Mouse (Mus musculus) heart, postnatal 10 days (tissue): ENCODE results near the gene Ccn5. TPM values are rescaled to one million over a fixed set of nuclear protein-coding genes. Genes with fewer than 3 reads are reported as not detected.
A peak's percentile ranks its signal among the peaks of the same experiment; 100 is the strongest.

ENCODE experiments used
- DNase-seq, 2 experiments: peaks; one replicate each; pipeline ENCODE4 v3.0.0; 2021
- intact Hi-C: fragments of 180-260 bp; cut with DNase I; formaldehyde crosslinking; loops from one replicate; pipeline ENCODE4 v1.15.1; 2025
- total RNA-seq, 2 experiments: library from RNA; stranded (reverse); gene quantifications; 2 replicates each; pipeline ENCODE4 v1.2.3; 2021

The Ccn5 gene
- total RNA-seq, 2 experiments from 2014 or later, result 0.97 to 1.1 TPM

DNA sequence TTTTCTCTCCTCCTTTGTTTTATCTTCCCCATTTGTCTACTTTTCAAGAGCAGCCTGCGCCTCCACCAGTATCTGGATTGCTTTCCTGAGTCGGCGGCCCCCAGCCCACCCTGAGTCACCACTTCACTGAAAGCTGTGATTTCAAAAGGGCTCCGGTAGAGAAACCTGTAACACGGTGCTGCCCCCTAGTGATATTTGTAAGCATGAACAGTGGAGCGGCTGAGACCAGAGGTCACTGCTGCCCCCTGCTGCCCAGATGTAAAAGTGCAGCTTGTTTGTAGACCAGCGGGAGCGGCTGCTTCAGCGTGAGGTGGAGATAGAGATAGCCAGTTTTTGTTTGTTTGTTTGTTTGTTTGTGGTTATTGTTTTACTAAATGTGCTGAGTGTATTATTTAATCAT lies 17.4 kb downstream of the Ccn5 start:
- peak; percentile 88 to 92 for DNase-seq
- intact Hi-C loops, result loop anchor here (5.0 to 10.0 kb wide), 2 partner anchors 53 to 236 kb away; partner anchors contain the start of gene Ttpal

DNA sequence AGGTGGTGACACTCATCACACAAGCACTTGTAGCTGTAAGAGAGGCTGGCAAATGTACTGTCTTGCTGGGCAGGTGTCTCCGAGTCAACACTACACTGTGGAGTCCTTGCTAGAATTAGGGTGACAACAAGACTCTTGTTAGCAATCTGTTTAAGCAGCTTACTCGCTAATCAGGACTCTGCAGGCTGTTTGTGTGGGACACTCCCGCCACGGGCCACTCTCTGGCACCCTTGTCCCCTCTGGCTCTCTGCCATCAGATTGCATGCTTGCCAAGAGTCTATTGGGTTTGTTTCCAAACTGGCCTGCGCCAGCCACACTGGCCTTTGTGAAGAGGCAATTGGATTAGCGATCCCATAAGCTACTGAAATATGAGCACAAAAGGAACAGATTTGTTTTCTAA lies 18.9 kb downstream of the Ccn5 start:
- intact Hi-C loops, result loop anchor here (5.0 to 10.0 kb wide), 2 partner anchors 55 to 237 kb away; partner anchors contain the start of gene Ttpal
- DNase-seq, result peak; percentile 85 to 88

DNA sequence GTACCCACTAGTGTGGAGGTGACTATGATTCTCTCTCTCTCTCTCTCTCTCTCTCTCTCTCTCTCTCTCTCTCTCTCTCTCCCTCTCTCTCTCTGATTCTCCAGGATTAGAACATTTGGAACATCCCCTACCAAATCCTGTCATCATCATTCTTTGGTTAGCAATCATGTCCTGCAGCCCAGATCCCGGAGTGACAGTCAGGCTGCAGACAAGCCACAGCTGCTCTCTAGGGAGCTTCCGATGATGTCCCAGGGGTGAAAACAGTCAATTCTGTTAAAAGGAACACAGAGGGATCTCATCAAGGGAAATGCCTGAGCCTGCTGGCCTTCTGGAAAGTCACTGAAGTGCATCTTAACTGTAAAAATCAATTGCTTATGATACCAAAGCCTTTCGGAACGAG lies 21.4 kb downstream of the Ccn5 start:
- DNase-seq, result no peak
- intact Hi-C loops, result no loop called here

DNA sequence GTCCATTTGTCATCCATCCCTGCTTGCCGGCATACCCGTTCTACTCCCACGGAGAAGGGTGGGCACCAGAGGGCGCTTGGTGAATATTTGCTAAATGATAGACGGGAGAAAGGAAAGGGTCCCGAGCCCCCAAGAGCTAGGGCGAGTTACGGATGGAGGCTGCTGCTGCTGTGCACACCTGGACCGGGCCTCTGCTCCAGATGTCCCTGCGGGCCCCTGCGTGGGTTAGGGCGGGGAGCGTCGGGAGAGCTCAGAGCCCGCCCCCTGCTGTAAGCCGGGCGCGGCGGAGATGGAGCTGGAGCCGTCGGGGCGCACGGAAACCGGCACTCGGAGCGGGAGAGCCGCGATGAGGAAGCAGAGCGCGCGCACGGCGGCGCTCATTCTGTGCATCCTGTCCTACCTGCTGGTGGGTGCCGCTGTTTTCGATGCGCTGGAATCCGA lies 32.8 kb downstream of the Ccn5 start, which contains the start of gene Kcnk15:
Gene Kcnk15, plus strand, starts transcription at position 191 of the 441 bp plus-strand sequence.
- intact Hi-C loops, result no loop called here
- no peak for DNase-seq

DNA sequence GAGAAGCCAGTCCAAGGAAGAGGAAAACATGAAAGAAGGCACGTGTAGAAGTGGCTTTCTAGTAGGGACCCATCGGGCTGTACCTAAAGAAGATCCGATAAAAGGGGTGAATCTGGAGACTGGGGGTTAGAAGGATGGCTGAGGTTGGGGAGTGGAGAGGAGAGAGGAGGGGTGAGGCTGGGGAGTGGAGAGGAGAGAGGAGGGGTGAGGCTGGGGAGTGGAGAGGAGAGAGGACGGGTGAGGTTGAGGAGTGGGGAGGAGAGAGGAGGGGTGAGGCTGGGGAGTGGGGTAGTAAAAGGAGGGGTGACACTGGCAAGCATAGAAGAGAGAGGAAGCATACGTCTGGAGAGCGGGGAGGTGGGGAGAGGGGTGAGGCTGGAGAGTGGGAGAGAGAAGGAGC lies 36.6 kb downstream of the Ccn5 start:
- intact Hi-C loops, result no loop called here

DNA sequence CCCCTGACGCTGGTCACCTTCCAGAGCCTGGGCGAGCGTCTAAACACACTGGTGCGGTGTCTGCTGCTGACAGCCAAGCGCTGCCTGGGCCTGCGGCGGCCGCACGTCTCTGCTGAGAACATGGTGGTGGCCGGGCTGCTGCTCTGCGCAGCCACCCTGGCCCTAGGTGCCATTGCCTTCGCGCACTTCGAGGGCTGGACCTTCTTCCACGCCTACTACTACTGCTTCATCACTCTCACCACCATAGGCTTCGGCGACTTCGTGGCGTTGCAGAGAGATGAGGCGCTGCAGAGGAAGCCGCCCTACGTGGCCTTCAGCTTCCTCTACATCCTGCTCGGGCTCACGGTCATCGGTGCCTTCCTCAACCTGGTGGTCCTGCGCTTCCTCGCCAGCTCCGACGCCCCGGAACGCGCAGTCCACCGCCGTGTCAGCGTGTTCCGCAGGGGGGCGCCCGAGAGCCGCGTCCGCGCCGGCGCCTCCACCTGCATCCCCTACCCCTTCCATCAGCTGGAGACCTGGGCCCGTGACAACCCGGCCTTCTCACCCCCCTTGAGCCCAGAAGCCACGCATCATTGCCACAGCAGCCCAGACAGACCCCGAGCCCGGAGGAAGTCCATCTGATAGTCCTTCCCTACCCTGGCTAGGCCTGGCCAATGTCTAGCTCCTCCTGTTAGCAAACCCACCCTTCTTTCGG lies 37.7 kb downstream of the Ccn5 start:
- peak; percentile 12 to 51 for DNase-seq
- intact Hi-C loops, result loop anchor here (1.0 kb wide), 2 partner anchors 93 to 111 kb away; no protein-coding TSS in a partner anchor

More for the DNA sequence above, 36.6 kb downstream of the Ccn5 start:
- DNase-seq, result no peak

DNA sequence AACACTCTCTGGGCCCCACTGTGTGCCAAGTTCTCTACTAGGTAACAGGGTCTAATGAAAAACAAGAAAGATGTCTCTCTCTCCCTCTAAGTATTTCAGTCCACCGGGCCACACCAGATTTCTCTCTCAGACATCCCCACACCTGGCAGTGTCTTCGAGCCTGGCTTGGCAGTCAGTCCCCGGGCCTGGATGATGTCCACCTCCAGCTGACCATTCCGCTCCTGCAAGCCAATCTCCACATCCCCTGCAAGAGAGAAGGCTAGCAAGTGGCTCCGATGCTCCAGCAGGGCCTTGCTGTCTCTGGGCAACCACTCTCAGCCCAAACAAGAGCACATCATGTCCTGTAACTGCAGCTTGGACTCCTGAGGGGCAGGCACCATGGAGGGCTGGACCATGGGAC lies 44.6 kb downstream of the Ccn5 start:
- intact Hi-C loops, result no loop called here

DNA sequence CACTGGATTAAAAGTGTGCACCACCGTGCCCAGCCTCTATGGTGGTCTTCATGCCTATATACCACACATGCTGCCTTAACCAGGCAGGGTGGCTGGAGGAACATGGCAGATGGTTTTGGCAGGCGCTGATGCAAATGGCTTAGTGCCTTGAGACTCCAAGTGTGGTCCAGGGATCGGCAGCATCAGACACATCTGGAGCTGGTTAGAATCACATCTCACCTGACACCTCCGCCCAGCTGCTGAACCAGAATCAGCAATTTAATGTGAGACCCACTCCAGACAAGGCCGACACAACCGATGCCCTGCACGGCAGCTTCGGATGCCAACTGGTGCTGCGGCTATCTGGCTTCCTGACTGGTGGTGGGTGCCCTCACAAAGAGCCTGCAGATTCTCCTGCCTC lies 45.4 kb downstream of the Ccn5 start:
- intact Hi-C loops, result no loop called here
- no peak for DNase-seq

More for the DNA sequence above, 44.6 kb downstream of the Ccn5 start:
- no peak for DNase-seq

DNA sequence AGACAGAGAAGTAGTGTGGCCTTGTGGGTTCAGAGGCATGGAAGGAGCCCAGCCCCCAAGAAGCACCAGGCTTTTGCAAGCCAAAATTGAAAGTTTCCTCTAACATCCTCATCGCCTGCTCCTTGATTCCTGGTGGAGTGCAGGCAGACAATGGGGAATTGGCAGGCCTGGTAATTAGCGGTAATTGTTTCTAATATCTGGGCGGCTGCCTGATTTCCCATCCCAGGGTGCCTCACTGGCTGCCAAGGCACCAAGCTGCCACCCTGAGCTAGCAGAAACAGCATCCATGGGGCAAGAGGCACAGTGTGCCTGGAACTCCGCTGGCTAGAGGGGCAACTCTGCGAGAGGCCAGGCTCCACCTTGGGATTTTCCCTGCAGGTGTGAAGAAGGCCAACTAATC lies 49.1 kb downstream of the Ccn5 start:
- no peak for DNase-seq
- intact Hi-C loops, result no loop called here

DNA sequence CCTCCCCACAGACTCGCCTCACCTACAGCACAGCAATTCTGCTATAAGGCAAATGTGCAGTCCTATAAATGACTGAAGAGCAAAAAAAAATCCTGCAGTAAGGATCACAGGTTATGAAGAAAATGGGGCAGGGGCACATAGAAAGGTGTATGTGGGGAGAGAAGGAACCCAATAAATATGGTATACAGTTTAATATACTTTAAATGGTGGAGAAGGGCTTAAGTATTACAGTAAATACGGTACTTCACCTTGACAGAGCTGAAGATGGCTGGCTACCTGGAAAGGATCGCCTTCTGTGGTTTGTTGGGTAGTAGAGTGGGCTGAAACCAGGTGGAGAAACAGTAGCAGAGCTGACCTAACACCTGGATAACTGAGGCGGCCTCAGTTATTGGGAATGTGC lies 50.6 kb downstream of the Ccn5 start:
- DNase-seq, result no peak
- intact Hi-C loops, result no loop called here

DNA sequence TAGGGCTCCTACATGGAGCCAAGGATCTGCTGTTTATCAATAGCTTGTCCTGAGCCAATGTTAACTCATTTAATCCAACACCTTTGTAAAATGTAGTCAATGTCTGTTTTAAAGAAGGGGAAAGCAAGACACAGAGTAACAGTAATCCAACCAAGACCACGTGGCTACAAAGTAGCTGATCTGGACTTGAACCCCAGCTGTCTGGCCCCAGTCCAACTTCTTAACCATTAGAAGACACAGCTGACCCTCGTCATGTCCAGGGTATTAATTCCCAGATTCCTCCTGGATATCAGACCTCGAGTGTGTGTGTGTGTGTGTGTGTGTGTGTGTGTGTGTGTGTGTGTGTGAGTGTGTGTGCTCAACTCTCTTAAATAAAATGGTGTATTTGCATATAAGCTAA lies 51.2 kb downstream of the Ccn5 start:
- intact Hi-C loops, result no loop called here
- no peak for DNase-seq

DNA sequence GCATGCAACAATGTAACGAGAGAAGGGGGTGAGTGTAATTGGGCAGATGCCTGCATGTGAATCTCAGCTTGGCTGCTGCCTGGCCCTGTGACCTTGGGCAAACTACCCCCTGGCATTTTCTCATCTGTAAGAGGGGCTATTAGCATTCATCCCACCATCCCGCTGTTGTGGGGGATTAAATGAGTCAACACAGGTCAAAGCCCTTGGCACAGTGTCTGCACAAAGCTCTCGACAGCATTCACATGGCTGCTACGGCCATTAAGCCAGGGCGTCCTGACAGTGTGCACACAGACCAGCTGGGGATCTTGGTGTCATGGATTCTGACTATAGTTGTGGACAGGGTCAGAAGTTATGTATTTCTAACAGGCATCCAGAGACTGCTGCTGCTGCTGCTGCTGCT lies 54.2 kb downstream of the Ccn5 start:
- intact Hi-C loops, result no loop called here
- no peak for DNase-seq

DNA sequence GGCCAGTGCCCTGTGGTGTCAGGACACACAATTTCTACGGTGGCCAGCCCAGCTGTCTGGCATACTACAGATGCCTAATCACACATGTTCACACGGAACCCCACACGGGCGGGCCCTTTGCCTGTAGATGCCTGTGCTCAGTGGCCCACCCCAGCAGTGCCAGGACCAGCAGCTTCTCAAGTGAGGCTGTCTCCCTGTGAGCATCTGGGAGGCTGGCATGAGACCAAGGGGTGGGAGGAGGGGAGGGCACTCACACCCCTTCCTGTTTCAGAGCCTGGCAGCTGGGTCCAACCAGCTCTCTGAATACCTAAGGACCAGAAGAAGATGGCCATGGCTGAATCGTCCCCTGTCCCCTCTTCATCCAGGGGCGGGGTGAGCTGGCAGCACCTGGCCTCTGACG lies 54.8 kb downstream of the Ccn5 start:
- no peak for DNase-seq

DNA sequence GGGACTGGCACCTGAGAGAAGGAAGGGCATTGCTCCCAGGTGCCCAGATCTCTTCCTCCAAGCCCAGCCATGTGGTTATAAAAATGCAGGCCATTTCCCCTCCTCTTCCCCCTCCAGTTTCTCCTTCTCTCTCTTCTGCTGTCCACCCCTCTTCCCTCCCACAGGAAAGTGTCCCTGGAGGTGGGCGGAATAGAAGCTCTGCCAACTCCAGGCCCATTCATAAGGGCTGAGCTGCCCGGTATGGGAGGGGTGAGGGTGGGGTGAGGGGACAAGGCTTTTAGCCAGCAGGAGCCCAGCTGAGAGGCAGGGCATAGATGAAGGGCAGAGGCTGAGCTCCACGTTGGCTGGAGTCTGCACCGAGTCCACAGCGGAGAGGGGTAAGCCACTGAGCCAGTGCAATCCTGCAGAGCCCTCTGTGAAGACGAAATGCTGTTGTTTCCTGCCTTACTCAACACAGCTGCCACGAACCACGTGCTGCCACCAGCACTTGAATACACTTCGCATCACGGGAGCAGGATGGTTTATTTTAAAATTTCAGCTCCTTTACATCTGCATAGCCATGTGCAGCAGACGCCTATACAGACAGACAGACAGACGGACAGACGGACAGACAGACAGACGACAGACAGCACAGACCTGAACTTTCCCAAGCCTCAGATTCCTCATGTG lies 56.3 kb downstream of the Ccn5 start:
- no peak for DNase-seq
- intact Hi-C loops, result no loop called here

More for the DNA sequence above, 54.8 kb downstream of the Ccn5 start:
- intact Hi-C loops, result no loop called here

DNA sequence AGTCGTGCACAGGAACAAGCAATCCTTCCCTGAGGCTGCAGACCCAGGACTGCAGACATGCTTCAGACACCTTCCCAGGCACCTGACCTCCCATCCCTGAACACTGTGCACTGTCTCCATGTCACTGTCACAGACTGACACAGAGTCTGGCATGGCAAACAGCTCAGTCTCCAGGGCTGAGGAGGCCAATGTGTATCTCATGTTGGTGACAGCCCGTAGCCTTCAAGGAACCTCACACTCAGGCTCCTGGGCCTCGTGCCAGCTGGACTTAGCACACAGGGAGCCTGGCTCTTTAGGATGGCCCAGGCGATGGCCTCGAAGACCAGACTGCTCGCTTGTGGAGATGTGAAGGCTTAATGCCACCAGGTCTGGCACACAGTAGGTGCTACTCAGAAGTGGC lies 60.2 kb downstream of the Ccn5 start:
- intact Hi-C loops, result no loop called here
- DNase-seq, result peak in 1 of 2 experiments; percentile 24

Other genes starting within 250 kb of the Ccn5 start
- 10 to 100 TPM; 13.6 to 14.2 TPM for gene Ttpal, start 218.5 kb upstream of the Ccn5 start, total RNA-seq
- 100 to 1,000 TPM; 327 to 358 TPM for gene Serinc3, start 175.7 kb upstream of the Ccn5 start, total RNA-seq
- 100 to 1,000 TPM; 177 to 195 TPM for gene Pkig, start 162.5 kb upstream of the Ccn5 start, total RNA-seq
- gene Ada, start 70.6 kb upstream of the Ccn5 start, total RNA-seq, result 1 to 10 TPM; 1.6 to 1.7 TPM
- gene Kcnk15, start 32.8 kb downstream of the Ccn5 start, total RNA-seq, result not detected
- gene Rims4, start 97.8 kb downstream of the Ccn5 start, total RNA-seq, result under 1 TPM; 0.17 to 0.27 TPM
- 100 to 1,000 TPM; 138 to 139 TPM for gene Ywhab, start 174.1 kb downstream of the Ccn5 start, total RNA-seq
- gene Pabpc1l, start 204.6 kb downstream of the Ccn5 start, total RNA-seq, result under 1 TPM; 0.77 to 0.91 TPM
- gene Stk4, start 249.5 kb downstream of the Ccn5 start, total RNA-seq, result 10 to 100 TPM; 20.9 to 21.4 TPM